Mouse (Mus musculus): ENCODE results near the gene Xrcc1. TPM values are rescaled to one million over a fixed set of nuclear protein-coding genes. Genes with fewer than 3 reads are reported as not detected.

Xrcc1 gene
- polyA plus RNA-seq, 1 experiment from 2014 or later = 55.0 TPM

- Histone ChIP-seq H3K4me1 (ENCODE audit: control insufficient read depth, insufficient read depth, low read length) (peaks cover 26% of the 10 kb centered on the region), H3K9me3 (ENCODE audit: control insufficient read depth, low read length) (no peaks in the 10 kb centered on the region), H3K4me2 (ENCODE audit: low read length) (peak overlapping the region; percentile 3; the same call in 1 of the 2 replicates), H3K36me3 (ENCODE audit: control insufficient read depth, insufficient read depth, low read length) (peaks cover 41% of the 10 kb centered on the region), H3K27me3 (ENCODE audit: control insufficient read depth, insufficient read depth, low read length) (no peaks in the 10 kb centered on the region), H3K27ac (replicated peaks; ENCODE audit: low read depth, low read length) (no peak overlapping the region), H3K9ac (replicated peaks; ENCODE audit: low read length) (no peak overlapping the region), H3K4me3 (replicated peaks; ENCODE audit: low read depth, low read length) (no peak overlapping the region)
- 66% methylated on average over 28 of the region's 28 CpGs for WGBS
- ATAC-seq (ENCODE audit: low FRiP score, low TSS enrichment) (no peak), DNase-seq (no peak)
Observed at GRCm38 (mm10) chr7:24533031-24533571, 13.0 kb upstream of the Xrcc1 start.

- DNase-seq (no peak), ATAC-seq (ENCODE audit: low FRiP score, low TSS enrichment) (no peak)
Observed at GRCm38 (mm10) chr7:24533806-24534205, 12.3 kb upstream of the Xrcc1 start.

GRCm38 (mm10) chr7:24534301-24534700 is 11.8 kb upstream of the Xrcc1 start:
- DNase-seq (no peak), ATAC-seq (ENCODE audit: low FRiP score, low TSS enrichment) (no peak)
- Histone ChIP-seq H3K36me3 (ENCODE audit: control insufficient read depth, insufficient read depth, low read length) (peaks cover 41% of the 10 kb centered on the region), H3K27me3 (ENCODE audit: control insufficient read depth, insufficient read depth, low read length) (no peaks in the 10 kb centered on the region), H3K4me2 (ENCODE audit: low read length) (peak overlapping the region; percentile 38), H3K4me3 (replicated peaks; ENCODE audit: low read depth, low read length) (peak overlapping the region; percentile 12; the same call in 1 of the 2 replicates), H3K9me3 (ENCODE audit: control insufficient read depth, low read length) (no peaks in the 10 kb centered on the region), H3K9ac (replicated peaks; ENCODE audit: low read length) (no peak overlapping the region), H3K4me1 (ENCODE audit: control insufficient read depth, insufficient read depth, low read length) (peaks cover 25% of the 10 kb centered on the region), H3K27ac (replicated peaks; ENCODE audit: low read depth, low read length) (no peak overlapping the region)
- 31% methylated on average over 19 of the region's 19 CpGs for WGBS

More at GRCm38 (mm10) chr7:24533806-24534205, 12.3 kb upstream of the Xrcc1 start:
- H3K9ac ChIP-seq (replicated peaks; ENCODE audit: low read length) = peak overlapping the region; percentile 9; the same call in 1 of the 2 replicates
- peak overlapping the region; percentile 12 for H3K4me3 ChIP-seq (replicated peaks; ENCODE audit: low read depth, low read length)
- H3K4me1 ChIP-seq (ENCODE audit: control insufficient read depth, insufficient read depth, low read length) = peaks cover 26% of the 10 kb centered on the region
- no peak overlapping the region for H3K27ac ChIP-seq (replicated peaks; ENCODE audit: low read depth, low read length)
- peaks cover 41% of the 10 kb centered on the region for H3K36me3 ChIP-seq (ENCODE audit: control insufficient read depth, insufficient read depth, low read length)
- WGBS = 21% methylated on average over 42 of the region's 42 CpGs
- no peaks in the 10 kb centered on the region for H3K9me3 ChIP-seq (ENCODE audit: control insufficient read depth, low read length)
- no peaks in the 10 kb centered on the region for H3K27me3 ChIP-seq (ENCODE audit: control insufficient read depth, insufficient read depth, low read length)
- H3K4me2 ChIP-seq (ENCODE audit: low read length) = peak overlapping the region; percentile 38

- H3K27ac ChIP-seq (replicated peaks; ENCODE audit: low read depth, low read length) = no peak overlapping the region
- peaks cover 15% of the 10 kb centered on the region for H3K4me1 ChIP-seq (ENCODE audit: control insufficient read depth, insufficient read depth, low read length)
- no peak overlapping the region for H3K4me2 ChIP-seq (ENCODE audit: low read length)
- H3K4me3 ChIP-seq (replicated peaks; ENCODE audit: low read depth, low read length) = no peak overlapping the region
- WGBS = 86% methylated on average over 4 of the region's 4 CpGs
- H3K9me3 ChIP-seq (ENCODE audit: control insufficient read depth, low read length) = no peaks in the 10 kb centered on the region
- peaks cover 37% of the 10 kb centered on the region for H3K36me3 ChIP-seq (ENCODE audit: control insufficient read depth, insufficient read depth, low read length)
- DNase-seq (no peak), ATAC-seq (ENCODE audit: low FRiP score, low TSS enrichment) (no peak)
- H3K9ac ChIP-seq (replicated peaks; ENCODE audit: low read length) = no peak overlapping the region
- H3K27me3 ChIP-seq (ENCODE audit: control insufficient read depth, insufficient read depth, low read length) = no peaks in the 10 kb centered on the region
Observed at GRCm38 (mm10) chr7:24537081-24537480, 9.0 kb upstream of the Xrcc1 start.

DNA sequence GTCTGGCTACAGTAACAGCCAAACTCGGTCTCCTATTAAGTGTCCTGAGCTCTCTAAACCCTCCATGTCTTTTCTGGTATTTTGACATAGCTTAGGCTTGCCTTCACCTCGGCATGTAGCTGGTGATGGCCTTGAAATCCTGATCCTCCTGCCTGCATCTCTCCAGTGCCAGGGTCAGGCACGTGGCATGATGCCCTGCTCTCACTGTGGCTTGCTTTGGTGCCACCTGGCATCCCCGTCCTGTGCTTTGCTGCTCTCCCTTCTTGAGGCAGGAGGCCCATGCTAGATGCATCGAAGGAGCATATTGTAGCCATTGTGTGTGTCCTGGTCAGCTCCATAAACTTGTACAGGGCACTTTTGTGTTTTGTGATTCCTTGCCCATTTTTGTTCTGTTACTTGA is 8.5 kb upstream of the Xrcc1 start:
- Histone ChIP-seq H3K36me3 (ENCODE audit: control insufficient read depth, insufficient read depth, low read length) (peaks cover 34% of the 10 kb centered on the region), H3K4me1 (ENCODE audit: control insufficient read depth, insufficient read depth, low read length) (peaks cover 10% of the 10 kb centered on the region), H3K27ac (replicated peaks; ENCODE audit: low read depth, low read length) (no peak overlapping the region), H3K9ac (replicated peaks; ENCODE audit: low read length) (no peak overlapping the region), H3K27me3 (ENCODE audit: control insufficient read depth, insufficient read depth, low read length) (no peaks in the 10 kb centered on the region), H3K4me2 (ENCODE audit: low read length) (no peak overlapping the region), H3K9me3 (ENCODE audit: control insufficient read depth, low read length) (no peaks in the 10 kb centered on the region), H3K4me3 (replicated peaks; ENCODE audit: low read depth, low read length) (no peak overlapping the region)
- ATAC-seq (ENCODE audit: low FRiP score, low TSS enrichment) (no peak), DNase-seq (no peak)
- 83% methylated on average over 5 of the region's 5 CpGs for WGBS

GRCm38 (mm10) chr7:24538154-24538553 is 7.9 kb upstream of the Xrcc1 start:
- Histone ChIP-seq H3K36me3 (ENCODE audit: control insufficient read depth, insufficient read depth, low read length) (peaks cover 31% of the 10 kb centered on the region), H3K27ac (replicated peaks; ENCODE audit: low read depth, low read length) (no peak overlapping the region), H3K9ac (replicated peaks; ENCODE audit: low read length) (no peak overlapping the region), H3K4me3 (replicated peaks; ENCODE audit: low read depth, low read length) (no peak overlapping the region), H3K27me3 (ENCODE audit: control insufficient read depth, insufficient read depth, low read length) (no peaks in the 10 kb centered on the region), H3K4me1 (ENCODE audit: control insufficient read depth, insufficient read depth, low read length) (peaks cover 10% of the 10 kb centered on the region), H3K4me2 (ENCODE audit: low read length) (no peak overlapping the region), H3K9me3 (ENCODE audit: control insufficient read depth, low read length) (no peaks in the 10 kb centered on the region)
- ATAC-seq (ENCODE audit: low FRiP score, low TSS enrichment) (no peak), DNase-seq (no peak)
- 45% methylated on average over 5 of the region's 5 CpGs for WGBS

DNA sequence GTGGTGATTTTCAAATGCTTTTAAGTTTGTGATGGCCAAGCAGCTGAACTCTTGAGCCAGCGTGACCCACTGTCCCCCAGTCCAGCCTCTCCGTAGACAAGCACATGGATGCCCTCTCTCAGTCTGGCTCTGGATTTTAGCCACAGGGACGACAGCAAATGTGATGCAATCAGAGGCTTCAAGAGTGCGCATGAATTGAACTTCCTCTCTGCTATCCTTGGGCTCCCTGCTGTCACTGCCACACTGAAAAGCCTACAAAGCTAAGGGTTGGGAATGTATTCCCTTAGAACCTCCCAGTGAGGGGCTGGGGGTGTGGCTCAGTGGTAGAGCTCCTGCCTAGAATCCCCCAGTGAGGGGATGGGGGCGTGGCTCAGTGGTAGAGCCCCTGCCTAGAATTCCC is 7.4 kb upstream of the Xrcc1 start:
- Histone ChIP-seq H3K4me2 (ENCODE audit: low read length) (no peak overlapping the region), H3K27me3 (ENCODE audit: control insufficient read depth, insufficient read depth, low read length) (no peaks in the 10 kb centered on the region), H3K4me3 (replicated peaks; ENCODE audit: low read depth, low read length) (no peak overlapping the region), H3K9me3 (ENCODE audit: control insufficient read depth, low read length) (no peaks in the 10 kb centered on the region), H3K9ac (replicated peaks; ENCODE audit: low read length) (no peak overlapping the region), H3K36me3 (ENCODE audit: control insufficient read depth, insufficient read depth, low read length) (peaks cover 25% of the 10 kb centered on the region), H3K4me1 (ENCODE audit: control insufficient read depth, insufficient read depth, low read length) (peaks cover 5% of the 10 kb centered on the region), H3K27ac (replicated peaks; ENCODE audit: low read depth, low read length) (no peak overlapping the region)
- no peak for ATAC-seq (ENCODE audit: low FRiP score, low TSS enrichment)
- 80% methylated on average over 5 of the region's 5 CpGs for WGBS
- no peak for DNase-seq

DNA sequence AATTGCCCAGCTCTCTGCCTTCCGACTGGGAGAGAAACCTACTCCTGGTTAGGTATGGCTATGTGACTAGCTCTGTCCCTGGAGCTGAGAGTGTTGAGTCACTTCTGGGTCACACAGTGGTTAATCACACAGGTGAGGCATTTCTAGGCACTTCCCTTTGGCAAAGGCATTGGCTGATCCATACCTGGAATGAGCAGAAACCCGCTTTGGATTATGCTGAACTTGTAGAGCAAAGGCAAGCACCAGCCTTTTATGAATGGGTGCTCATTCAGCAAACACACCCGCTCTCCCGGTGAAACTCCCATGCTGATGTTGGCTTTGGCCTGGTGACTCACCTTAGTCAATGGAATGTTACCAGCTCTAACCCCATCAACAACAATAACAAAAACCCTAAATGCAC is 6.4 kb upstream of the Xrcc1 start:
- Histone ChIP-seq H3K9ac (replicated peaks; ENCODE audit: low read length) (no peak overlapping the region), H3K27me3 (ENCODE audit: control insufficient read depth, insufficient read depth, low read length) (no peaks in the 10 kb centered on the region), H3K4me2 (ENCODE audit: low read length) (no peak overlapping the region), H3K27ac (replicated peaks; ENCODE audit: low read depth, low read length) (no peak overlapping the region), H3K36me3 (ENCODE audit: control insufficient read depth, insufficient read depth, low read length) (peaks cover 16% of the 10 kb centered on the region), H3K4me3 (replicated peaks; ENCODE audit: low read depth, low read length) (no peak overlapping the region), H3K9me3 (ENCODE audit: control insufficient read depth, low read length) (no peaks in the 10 kb centered on the region), H3K4me1 (ENCODE audit: control insufficient read depth, insufficient read depth, low read length) (no peaks in the 10 kb centered on the region)
- WGBS = 95% methylated on average over 4 of the region's 4 CpGs
- ATAC-seq (ENCODE audit: low FRiP score, low TSS enrichment) (no peak), DNase-seq (no peak)

DNA sequence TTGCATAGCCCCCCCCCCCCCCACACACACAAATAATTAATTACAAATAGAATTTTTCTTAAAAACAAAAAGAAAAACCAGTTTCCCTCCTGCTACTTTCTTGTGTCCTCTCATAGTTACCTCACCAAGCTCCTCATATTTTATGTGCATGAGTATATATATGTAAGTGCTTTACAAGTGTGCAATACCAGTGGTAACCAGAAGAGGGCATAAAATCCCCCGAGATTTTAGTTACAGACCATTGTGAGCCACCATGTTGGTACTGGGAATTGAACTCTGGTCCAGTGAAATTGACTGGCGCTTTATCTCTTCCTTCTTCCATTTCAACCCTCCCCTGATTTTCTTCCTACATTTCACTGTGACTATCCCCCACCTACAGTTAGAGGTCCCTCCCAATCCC is 1.6 kb upstream of the Xrcc1 start:
- H3K27me3 ChIP-seq (ENCODE audit: control insufficient read depth, insufficient read depth, low read length) = no peaks in the 10 kb centered on the region
- peaks cover 11% of the 10 kb centered on the region; the same call in 1 of the 2 replicates for H3K4me1 ChIP-seq (ENCODE audit: control insufficient read depth, insufficient read depth, low read length)
- no peak overlapping the region for H3K9ac ChIP-seq (replicated peaks; ENCODE audit: low read length)
- DNase-seq (no peak), ATAC-seq (ENCODE audit: low FRiP score, low TSS enrichment) (no peak)
- no peaks in the 10 kb centered on the region for H3K9me3 ChIP-seq (ENCODE audit: control insufficient read depth, low read length)
- no peak overlapping the region for H3K4me2 ChIP-seq (ENCODE audit: low read length)
- H3K27ac ChIP-seq (replicated peaks; ENCODE audit: low read depth, low read length) = no peak overlapping the region
- H3K36me3 ChIP-seq (ENCODE audit: control insufficient read depth, insufficient read depth, low read length) = 0 out of 2 replicates have a peak, but pooled peaks cover 4% of the 10 kb centered on the region
- WGBS = 88% methylated on average over 2 of the region's 2 CpGs
- no peak overlapping the region for H3K4me3 ChIP-seq (replicated peaks; ENCODE audit: low read depth, low read length)
